Mouse (Mus musculus) MN1 (cell line): ENCODE data around the gene Nfyc.

Experiments used
- DNase-seq: peaks from one replicate; pipeline ENCODE4 v3.0.0-alpha.2; 2016; ENCODE audit warnings: low spot score

The Nfyc gene

DNA sequence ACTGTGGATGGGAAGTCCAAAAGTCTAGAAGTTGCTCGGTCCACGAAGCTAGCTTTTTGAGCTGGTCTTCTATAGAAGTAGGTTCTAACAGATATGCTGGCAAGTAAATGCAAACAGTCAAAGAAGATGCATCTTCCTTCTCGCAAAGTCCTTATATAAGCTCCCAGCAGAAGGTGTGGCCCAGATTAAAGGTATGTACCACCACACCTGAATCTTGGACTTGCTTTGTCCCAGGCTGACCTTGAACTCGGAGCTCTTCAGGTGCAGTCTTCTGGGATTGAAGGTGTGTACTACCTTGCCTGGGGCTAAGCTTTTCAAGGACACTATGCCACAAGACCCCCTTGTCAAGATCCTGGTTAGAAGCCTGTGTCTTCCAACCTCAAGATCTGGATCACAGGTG, at the start of gene Nfyc:
Nfyc (minus strand) TSS at position 101 of the 400 bp plus-strand sequence.
- no peak for DNase-seq

DNA sequence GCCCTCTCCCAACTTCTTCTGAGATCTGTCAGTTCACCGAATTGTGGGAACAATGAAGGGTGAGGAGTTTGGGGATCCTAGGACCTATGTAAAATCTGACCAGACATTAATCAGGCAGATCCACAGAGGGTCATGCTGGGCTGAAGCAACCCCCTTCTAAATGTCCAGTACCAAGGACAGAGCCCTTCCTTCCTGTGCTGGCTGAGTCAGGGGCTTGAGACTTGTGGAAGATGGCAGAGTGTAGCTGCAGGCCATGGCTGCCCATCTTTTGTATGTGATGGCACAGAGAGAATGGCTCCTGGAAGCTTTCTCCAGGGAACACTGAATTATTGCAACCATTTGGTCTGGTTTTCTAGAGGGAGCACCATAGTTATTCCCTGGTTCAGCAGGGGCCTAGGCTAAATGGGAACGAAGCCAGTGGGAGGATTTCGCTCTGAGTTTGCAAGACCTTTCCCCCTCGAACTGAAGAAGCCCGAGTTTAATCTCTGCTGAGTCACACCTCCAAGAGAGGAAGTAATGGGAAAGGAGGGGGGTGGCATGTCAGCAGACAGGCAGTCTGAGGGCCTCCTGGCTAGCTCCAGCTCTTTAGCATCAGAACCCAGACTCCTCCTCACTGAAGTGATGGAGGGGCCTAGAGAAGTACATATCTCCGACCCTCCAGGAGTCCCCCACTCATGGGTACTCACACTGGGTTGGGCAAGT, 49.5 kb upstream of the Nfyc start:
- DNase-seq: peak; percentile 38

DNA sequence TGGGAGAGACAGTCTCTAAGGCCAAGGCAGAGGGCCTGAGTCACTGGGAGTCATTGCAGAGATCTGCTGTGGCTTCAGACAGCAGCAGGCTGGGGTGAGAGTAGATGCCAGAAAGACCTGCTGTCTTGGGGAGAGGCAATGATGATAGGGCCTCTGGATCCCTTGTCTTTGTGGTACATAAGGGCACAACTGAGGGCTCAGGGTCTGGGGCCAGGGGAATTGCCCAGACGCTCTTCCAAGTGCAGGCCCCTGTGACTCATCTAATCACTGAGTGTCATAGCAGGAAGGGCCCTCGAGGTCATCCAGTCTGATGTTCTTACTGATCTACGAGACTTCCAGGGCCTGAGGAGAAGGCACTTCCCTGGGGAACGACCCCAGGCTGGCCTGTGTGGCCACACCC, 48.0 kb upstream of the Nfyc start:
- peak; percentile 60 for DNase-seq

DNA sequence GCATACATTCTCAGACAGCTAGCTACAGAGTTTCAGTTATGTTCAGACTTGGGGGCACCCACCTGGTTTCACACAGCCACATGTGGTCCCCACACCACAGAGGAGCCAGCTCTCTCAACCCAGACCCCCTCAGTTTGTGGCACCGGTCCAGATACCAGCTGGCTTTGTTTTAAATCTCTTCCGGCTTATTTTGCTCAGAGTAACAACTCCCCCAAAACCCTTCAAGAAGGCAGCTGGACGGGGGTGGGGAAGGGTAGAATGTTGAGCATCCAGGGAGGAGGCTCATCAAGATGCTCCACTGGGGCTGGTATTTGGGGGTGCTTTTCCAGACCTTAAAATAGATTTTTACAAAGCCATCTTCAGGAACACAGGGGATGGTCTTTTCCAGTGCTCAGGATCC, 47.4 kb upstream of the Nfyc start:
- no peak for DNase-seq

DNA sequence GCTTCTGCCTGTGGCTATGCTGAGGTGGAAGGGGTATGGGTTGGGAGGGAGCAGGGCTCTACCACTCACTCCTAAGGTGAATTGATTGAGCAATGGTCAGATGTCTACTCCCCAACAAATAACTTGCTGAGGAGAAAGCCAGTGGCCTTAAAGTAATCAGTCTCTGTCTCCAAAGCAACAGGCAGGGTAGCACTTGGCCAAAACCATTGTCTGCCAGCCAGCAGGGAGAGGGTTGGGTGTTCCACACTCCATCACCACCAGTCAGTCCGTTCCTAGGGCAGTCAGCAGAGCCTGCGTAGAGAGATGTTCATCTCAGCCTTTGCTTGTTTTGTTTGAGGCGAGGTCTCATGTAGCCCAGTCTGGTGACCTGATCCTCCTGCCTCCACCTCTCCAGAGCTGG, 44.6 kb upstream of the Nfyc start:
- DNase-seq: no peak

DNA sequence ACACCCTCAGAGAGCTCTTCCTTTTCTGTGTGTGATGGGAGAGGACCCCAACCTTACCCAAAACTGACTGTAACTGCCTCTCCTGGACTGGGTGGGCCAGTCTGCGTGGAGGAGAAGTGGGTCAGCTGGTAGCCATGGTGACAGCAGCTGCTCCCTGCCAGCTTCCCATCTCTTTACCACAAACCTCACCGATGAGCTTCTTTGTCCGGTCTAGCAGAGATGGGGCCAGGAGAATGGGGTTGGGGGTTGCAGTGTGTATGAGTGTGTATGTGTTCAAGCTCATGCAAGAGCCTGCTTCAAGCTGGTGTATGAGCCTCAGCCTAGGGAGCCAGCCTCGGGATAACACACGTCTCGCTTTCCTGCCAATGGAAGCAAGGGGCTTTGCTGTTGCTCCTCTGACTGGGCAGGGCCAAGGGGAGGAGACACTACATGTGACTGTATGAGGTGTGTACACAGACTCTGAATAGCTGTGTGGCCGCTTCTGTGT, 38.9 kb upstream of the Nfyc start:
- peak; percentile 31 for DNase-seq

DNA sequence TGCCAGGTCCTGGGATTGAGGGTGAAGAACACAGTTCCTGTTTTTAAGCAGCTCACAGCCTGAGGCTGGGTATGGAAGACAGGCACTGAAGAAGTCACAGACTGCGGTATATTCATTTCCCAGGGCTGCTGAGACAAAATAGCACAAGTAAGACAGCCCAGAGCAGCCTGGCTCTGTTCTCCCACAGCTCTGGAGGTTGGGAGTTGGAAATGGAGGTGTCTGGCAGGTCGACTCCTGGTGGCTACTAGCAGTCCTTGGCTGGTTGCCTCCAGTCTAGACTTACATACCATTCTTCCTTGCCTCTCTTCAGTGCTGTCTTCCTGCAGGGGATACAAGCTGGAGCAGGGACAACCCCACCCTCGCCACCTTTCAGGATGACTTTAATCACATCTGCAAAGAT, 37.6 kb upstream of the Nfyc start:
- DNase-seq: no peak

DNA sequence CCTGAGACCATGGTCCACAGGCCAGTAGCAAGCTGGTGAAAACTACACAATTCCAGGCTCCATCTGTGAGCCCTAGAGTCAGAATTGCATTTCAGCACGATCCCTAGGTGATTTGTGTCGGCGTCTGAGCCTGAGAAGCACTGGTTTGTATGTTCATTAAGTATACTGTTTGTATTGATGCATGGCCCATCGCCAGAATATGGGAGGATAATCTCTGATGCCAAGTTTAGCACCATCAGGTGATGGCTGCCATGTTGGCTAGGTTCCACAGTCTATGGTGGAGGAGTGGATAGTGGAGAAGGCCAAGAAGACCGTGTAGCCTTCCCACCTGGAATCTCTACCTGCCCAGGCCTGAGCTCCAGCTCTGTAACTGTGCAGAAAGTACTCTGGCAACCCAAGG, 36.9 kb upstream of the Nfyc start:
- DNase-seq: no peak

DNA sequence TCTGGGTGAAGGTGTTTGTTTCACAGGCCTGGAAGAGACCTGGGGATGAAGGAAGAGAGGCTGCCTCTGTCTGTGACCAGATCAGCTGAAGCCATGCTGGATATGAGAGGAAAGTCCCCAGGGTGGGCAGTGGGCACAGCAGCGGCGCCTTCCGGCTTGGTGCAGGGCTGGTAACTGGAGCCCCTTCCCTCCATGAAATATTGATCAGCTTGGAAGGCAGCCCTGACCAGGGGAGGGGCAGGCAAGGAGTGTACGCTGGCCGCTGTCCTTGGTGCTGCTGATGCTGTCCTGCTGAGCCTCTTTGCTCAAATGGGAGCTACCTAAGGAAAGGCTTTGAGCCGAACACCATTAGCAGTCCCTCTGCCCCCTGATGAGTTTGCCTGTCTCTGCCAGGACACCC, 34.8 kb upstream of the Nfyc start:
- no peak for DNase-seq

DNA sequence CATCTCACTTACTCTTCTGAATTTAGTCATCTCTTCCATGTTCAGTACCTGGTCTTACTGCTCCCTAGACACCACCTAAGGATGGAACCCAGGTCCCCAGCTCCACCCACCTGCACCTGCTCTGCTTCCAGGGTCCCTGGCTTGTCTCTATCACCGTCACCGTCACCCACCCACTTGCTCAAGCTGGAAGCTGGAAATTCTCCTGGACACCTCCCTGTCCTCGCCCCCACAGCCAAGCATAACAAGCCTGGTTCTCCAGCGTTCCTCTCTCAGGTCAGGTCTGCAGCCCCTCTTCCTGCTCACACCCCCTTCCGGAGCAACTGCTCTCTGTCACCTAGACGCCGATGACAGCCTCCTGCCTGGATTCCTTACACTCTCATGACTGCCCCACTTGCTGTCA, 28.5 kb upstream of the Nfyc start:
- DNase-seq: no peak

DNA sequence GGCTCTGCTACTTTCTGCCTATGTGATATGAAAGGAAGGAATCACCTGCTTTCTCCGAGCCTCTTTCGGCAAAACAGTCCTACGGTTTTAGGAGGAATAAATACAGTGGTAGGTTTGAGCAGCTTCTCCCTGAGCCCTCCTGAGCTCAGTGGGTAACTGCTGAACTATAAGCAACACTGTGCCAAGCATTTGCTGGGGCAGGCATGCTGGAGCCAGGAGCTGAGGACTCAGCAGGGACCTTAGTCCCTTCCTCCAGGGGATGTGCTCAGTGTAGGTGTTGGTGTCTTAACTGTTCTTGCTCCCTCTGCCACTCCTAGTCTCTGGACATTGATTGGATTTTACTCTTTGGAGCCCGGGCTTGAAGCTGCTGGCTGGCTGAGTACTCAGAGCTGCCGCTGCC, 25.0 kb upstream of the Nfyc start:
- DNase-seq: peak; percentile 14

DNA sequence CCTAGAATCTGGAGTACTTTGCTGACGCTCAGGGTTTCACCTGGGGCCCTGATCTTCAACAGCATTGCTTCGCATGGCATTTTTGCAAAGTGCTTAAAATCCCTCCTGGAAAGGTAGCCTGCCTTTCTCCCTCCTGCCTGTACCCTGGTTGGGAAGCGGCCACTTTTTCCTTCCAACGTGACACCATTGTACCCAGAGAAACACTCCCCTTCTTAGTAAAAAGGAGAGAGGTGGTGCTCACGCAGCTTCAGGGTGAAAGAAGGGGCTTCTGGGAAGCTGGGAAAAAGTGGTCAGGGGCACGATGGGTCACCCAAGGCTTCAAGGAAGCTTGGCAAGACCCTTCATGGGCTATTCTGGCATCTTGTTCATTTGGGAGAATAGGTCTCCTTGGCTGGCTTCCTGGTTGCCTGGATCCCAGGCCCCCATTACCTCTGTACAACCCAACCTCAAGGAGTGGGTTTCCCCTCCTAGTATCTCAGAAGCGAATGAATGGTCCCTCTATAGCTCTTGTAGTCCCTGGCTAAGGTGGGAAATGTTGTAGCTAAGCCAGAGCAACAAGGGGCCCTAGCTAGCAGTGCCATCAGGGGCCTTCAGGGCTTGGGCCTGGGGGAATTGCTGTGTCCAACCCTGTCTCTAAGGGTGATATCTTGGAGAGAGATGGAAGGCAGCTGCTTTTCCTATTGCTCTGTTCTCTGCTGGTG, 24.1 kb upstream of the Nfyc start:
- DNase-seq: no peak

DNA sequence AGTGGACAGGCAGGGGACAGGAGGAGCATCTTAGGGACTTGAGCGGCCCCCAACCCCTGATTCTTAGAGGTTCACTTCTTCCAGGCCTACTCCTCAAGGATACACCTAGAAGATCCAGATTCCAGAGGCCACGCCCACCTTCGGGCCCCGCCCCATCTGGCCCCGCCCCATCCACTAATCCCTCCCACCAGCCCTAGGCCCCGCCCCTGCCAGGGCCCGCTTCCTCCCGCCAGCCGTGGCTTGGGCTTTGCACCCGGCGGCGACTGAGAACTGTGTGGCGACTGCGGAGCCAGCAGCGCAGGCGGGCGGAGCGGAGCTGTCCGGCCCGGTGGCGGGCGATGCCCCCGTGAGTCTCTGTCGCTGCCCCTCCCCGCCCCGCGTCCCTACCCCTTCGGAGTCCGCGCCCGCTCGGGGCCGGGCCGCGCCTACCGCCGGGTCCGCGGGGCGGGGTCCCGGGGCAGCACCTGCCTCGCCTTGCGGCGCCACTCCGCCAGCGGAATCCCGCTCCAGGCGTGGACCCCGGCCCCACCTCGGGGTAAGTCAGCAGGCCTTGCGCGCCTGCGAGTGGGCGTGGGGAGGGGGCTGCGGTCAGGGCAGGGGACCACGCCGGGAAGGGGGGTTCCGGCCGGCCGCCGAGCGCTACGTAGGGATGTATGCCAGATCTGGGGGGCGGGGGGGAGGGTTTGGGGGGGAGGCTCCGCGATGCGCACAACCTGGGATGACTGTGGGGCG, 23.4 kb upstream of the Nfyc start, which contains the start of gene Rims3:
Rims3 (plus strand) TSS at position 229 of the 732 bp plus-strand sequence.
- peak; percentile 52 for DNase-seq

DNA sequence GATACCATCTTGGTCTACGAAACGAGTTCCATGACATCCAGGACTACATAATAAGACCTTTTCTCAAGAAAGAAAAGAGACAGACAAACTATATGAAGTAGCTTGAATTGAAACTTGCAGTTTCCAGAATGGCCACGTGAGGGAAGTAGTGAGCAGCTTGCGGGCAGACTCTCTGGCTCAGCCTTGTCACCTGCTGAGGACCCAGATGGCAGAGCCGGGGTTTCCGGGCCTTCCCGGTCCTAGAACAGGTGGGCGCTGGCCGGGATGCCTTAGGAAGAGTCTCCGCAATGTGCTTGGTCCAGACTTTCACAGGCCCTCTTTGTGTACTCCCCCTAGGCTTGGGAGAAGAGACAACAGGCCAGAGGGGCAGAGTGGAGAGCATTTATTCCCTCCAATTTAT, 19.6 kb upstream of the Nfyc start:
- peak; percentile 70 for DNase-seq

DNA sequence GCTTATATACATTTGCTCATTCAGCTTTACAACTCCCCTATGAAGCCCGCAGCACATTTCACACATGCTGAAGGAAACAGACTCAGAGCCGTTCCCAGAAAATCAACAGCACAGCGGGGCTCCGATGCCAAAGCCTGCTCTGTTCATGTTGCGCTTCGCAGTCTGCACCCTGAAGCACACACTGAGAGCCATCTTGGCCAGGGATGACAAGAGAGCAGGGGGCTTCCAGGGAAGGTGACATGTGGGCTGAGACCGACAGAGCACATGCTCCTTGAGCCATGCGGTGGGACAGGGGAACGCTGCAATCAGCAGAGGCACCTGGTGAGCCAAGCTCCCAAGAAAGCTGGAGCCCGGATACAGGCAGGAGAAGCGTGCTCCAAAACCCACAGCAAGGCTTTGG, 18.1 kb upstream of the Nfyc start:
- no peak for DNase-seq

DNA sequence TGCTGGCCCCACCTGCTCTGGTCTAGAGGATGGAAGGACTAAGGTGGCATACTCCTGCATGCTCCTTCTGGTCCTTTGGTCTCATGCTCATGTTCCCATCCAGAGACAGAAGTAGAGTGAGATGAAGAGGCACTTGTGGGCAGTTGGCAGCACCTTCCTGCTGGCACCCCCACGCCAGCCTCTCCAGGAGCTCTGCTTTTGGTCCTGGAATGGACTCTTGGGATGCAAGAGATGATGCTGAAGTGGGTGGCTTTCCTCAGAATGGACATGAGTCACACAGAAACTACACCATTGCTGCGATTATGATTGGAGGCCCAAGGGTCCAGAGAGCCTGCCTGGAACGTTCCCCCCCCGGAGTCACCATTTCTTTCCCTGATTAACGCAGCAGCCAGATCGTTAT, 17.5 kb upstream of the Nfyc start:
- DNase-seq: no peak

DNA sequence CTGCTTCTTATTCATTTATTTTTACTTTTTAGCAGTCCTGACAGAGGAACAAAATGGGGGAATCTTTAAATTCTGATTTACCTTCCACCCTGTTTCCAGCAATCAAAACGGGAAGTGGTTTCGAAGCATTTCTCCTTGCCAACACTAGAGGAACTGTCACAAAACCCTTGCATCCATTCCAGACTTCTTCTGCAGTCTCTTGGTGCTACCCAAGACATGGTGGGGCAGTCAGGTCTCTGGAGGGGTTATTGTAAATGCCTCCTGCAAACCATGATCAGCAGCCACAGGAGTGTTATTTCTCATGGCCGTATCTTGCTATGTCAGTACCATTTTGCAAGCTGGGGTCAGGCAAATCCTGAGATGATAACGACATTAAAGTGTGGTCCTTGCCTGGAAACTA, 13.7 kb upstream of the Nfyc start:
- no peak for DNase-seq

DNA sequence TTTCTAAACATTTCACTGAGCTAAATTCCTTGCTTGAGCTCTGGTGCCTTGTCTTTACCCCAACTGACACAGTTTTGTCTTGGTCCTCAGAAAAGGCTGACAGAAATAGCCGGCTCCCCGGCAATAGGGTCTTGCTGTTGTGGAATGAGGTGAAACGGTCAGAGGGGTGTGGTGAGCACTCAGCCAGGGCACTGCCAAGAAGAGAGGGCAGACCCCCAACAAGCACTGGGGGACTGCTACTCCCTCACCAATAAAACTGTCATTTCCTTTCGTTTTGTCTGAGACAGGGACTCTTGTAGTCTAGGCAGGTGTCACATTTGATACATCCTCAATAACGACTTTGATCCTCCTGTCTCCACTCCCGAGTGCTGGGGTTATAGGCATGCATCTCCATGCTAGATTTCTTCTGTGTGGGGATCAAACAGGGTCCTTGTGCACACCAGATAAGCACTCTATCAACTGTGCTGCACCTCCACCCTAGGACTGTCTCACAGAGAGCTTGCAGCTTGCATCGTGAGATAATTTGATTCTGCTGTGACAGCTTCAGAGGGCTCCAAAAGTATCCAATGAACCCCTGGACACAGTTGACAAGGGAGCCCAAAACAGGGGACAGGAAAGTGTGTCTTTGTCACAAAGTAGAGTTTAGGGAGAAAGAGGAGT, 13.2 kb upstream of the Nfyc start:
- DNase-seq: no peak

DNA sequence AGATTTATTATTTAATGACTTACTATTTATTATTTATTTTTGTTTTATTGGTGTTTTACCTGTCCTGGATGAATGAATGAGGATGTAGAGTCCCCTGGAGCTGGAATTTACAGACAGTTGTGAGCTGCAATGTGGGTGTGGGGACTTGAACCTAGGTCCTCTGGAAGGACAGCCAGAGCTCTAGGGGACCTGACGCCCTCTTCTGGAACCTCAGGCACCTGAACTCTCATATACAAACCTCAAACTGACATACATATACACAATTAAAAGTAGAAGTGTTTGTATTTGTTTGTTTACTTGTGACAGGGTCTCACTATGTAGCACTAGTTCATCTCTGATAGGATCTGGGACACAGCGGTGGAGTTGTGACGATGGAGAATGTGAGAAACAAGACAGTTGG, 10.0 kb upstream of the Nfyc start:
- DNase-seq: no peak

DNA sequence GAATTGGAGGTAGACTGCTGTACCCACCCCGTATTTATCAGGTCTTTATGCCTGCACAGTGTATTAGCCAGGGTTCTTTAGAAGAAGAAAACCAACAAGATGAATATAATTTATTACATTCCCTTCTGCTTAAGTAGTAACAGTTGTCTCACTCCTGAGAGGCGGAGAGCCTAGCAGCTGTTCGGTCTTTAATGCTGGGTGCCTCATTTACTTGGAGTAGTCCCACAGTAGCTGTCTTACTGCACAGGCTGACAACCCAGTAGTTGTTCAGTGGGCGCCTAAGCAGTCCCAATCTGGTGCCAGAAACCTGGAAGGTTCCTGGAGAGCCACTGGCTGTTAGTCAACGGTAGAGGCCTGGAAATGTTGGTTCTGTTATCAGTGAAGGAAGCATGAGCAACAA, 605 bp downstream of the Nfyc start:
- DNase-seq: no peak

DNA sequence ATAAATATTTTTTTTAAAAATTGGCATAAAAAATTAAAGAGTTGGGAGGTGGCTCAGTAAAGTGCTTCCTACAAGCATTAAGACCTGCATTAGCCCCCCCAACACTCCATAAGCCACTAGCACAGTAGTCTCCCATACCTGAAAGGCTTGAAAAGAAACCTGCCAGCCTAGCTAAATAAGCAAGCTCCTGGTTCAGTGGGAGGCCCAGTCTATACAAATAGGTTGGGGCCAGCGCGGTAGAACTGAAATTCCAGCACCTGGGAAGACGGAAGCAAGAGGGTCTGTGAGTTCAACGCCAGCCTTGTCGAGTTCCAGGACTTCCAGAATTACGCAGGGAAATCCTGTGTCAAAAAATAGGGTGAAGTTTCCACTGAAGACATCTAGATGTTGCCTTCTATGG, 5.0 kb downstream of the Nfyc start:
- DNase-seq: no peak

DNA sequence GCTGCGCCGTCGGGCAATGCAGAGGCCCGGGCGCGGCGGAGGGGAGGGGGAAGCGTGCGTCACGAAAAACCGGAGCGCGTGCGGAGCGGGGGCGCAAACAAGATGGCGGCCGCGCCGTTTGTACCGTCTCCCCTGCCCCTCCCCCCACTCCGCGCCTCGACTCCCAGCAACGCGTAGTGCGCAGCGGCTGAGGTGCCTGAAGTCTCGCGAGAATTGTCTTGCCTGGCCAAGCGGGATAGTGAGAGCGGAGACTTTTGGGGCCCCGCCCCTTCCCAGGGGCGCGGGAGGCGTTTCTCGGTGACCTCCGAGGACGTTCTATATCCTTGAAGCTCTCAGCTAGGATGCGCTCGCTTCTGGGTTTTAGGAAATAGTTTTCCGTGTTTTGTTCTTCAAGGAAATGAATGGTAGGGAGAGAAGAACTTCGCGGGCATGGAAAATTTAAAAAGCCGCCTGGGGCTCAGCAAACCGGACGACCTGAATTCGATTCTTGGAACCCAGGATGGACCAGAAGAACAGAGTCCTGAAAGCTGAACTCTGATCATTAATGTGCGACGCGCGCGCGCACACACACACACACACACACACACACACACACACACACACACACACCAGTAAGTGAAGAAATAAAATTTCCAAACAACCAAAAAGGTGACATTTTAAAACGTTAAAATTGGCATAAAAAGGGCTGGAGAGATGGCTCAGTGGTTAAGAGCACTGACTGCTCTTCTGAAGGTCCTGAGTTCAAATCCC, 5.6 kb downstream of the Nfyc start:
- peak; percentile 97 for DNase-seq
